Comparison of ENCODE assay signal across 24 mouse cellular contexts in genomic region chr5:142778871-142779270, GRCm38 (mm10). TPM values are rescaled to one million over a fixed set of nuclear protein-coding genes. Genes with fewer than 3 reads are reported as not detected.
DNase-seq lines count a peak whose midpoint lies in the region; ATAC-seq lines count a peak whose summit lies in the region.
"Had no signal": no experiment of that assay in that cellular context is flagged by ENCODE, and none has a peak within 500 bp of the region (broad histone marks: within the 10 kb centered on the region; RNA-seq: fewer than 3 reads in every experiment).

No protein-coding gene starts in this region.

- peaks cover 31% of the 10 kb centered on the region for H3K4me1 ChIP-seq in forebrain, embryonic 16.5 days (replicated peaks; ENCODE audit: control insufficient read depth, insufficient read depth, low read length)
- H3K4me1 ChIP-seq in forebrain, embryonic 13.5 days, result peaks cover 41% of the 10 kb centered on the region

- no peak overlapping the region for H3K4me3 ChIP-seq in forebrain, embryonic 16.5 days (replicated peaks; ENCODE audit: low read length)
- H3K4me3 ChIP-seq in forebrain, embryonic 13.5 days, result no peak overlapping the region
- H3K4me3 ChIP-seq: embryonic facial prominence, embryonic 13.5 days; heart, embryonic 13.5 days had no signal

- 70% methylated on average over 6 of the region's 6 CpGs for WGBS in forebrain, embryonic 16.5 days
- 82% methylated on average over 6 of the region's 6 CpGs for WGBS in forebrain, embryonic 13.5 days

- H3K4me2 ChIP-seq in forebrain, embryonic 16.5 days (ENCODE audit: low read length), result no peak overlapping the region
- H3K4me2 ChIP-seq in forebrain, embryonic 13.5 days, result no peak overlapping the region
- H3K4me2 ChIP-seq: embryonic facial prominence, embryonic 13.5 days; heart, embryonic 13.5 days had no signal

- H3K9me3 ChIP-seq in forebrain, embryonic 16.5 days (ENCODE audit: control insufficient read depth, low read length), result no peaks in the 10 kb centered on the region
- H3K9me3 ChIP-seq in forebrain, embryonic 13.5 days (replicated peaks), result no peaks in the 10 kb centered on the region
- H3K9me3 ChIP-seq: embryonic facial prominence, embryonic 13.5 days; G1E; heart, embryonic 13.5 days had no signal

- DNase-seq in layer of hippocampus, adult 9-11 months, result peak; percentile 63
- DNase-seq in layer of hippocampus, adult 8-10 months (ENCODE audit: low spot score in 2 of 2), result no peak
- peak; percentile 50 for DNase-seq in right cerebral cortex, postnatal 25 days
- DNase-seq in right cerebral cortex, postnatal 10 days (ENCODE audit: low spot score in 2 of 2), result no peak
- no peak for DNase-seq in embryo, embryonic 9.5 days (ENCODE audit: extremely low spot score)
- DNase-seq: adrenal gland, adult 8-10 months; cerebellum, adult 11 months; cerebellum, adult 9-10 months; cerebellum, postnatal 36 days; kidney, adult 9 months; kidney, postnatal 10 days; liver; lung, adult 2 months; lung, postnatal 10 days; right cerebral cortex, adult 18-20 months; thymus, postnatal 25 days had no signal

- no peak for ATAC-seq in forebrain, embryonic 16.5 days
- ATAC-seq in forebrain, embryonic 13.5 days, result no peak
- ATAC-seq: intestine, postnatal 0 days had no signal

- peaks cover 18% of the 10 kb centered on the region for H3K36me3 ChIP-seq in forebrain, embryonic 16.5 days (ENCODE audit: control insufficient read depth, insufficient read depth)
- peaks cover 81% of the 10 kb centered on the region for H3K36me3 ChIP-seq in forebrain, embryonic 13.5 days (ENCODE audit: poor library complexity, severe bottlenecking)

- no peak overlapping the region for H3K9ac ChIP-seq in forebrain, embryonic 16.5 days (replicated peaks; ENCODE audit: low read depth, low read length)
- no peak overlapping the region for H3K9ac ChIP-seq in forebrain, embryonic 13.5 days
- H3K9ac ChIP-seq: embryonic facial prominence, embryonic 13.5 days; liver, embryonic 14.5 days had no signal

- H3K27ac ChIP-seq in forebrain, embryonic 16.5 days (ENCODE audit: low read length), result peak overlapping the region; percentile 14; the same call in 1 of the 2 replicates
- H3K27ac ChIP-seq in forebrain, embryonic 13.5 days, result no peak overlapping the region
- H3K27ac ChIP-seq: embryonic facial prominence, embryonic 13.5 days; heart, embryonic 13.5 days; liver, embryonic 14.5 days; macrophage had no signal

- no peaks in the 10 kb centered on the region for H3K27me3 ChIP-seq in forebrain, embryonic 16.5 days (replicated peaks; ENCODE audit: control insufficient read depth, insufficient read depth, low read length)
- H3K27me3 ChIP-seq in forebrain, embryonic 13.5 days, result no peaks in the 10 kb centered on the region
- H3K27me3 ChIP-seq: embryonic facial prominence, embryonic 13.5 days; heart, embryonic 13.5 days had no signal

RNA-seq across cellular contexts. Expression of gene Tnrc18, which starts 38.6 kb away (rescaled TPM):
- polyA plus RNA-seq in forebrain, embryonic 16.5 days (2015; fragmentation: Nextera tagmentation; extraction: Ambion mirVana), result 34.8 and 40.4 TPM in 2 replicates
- 34.7 and 35.9 TPM in 2 replicates for polyA plus RNA-seq in forebrain, embryonic 13.5 days (2015; fragmentation: Nextera tagmentation; extraction: Ambion mirVana)
- 100 to 1,000 TPM; 131 to 153 (median 136) TPM for total RNA-seq in layer of hippocampus, adult 8-10 months (2022)

Comparison
In these comparisons a context has a peak if more than half of its experiments do, and no peak if none do; other contexts are left out.
1. DNase-seq: peak in layer of hippocampus, adult 9-11 months (single experiment) and right cerebral cortex, postnatal 25 days (single experiment); none in layer of hippocampus, adult 8-10 months (0 of 2), right cerebral cortex, postnatal 10 days (0 of 2) and embryo, embryonic 9.5 days (single experiment).